ENCODE assay signal across 8 mouse cellular contexts in genomic region chr6:67158765-67159164, GRCm38 (mm10).
DNase-seq lines count a peak whose midpoint lies in the region; ATAC-seq and TF ChIP-seq lines count a peak whose summit lies in the region.

No protein-coding gene starts in this region.

- H3K9me3 ChIP-seq in ES-Bruce4 (replicated peaks; ENCODE audit: control insufficient read depth, insufficient read depth, low read length, poor library complexity, severe bottlenecking), result no peaks in the 10 kb centered on the region
- H3K9me3 ChIP-seq in forebrain, embryonic 14.5 days (replicated peaks; ENCODE audit: control insufficient read depth, low read length), result no peaks in the 10 kb centered on the region
- H3K9me3 ChIP-seq in liver, postnatal 0 days (ENCODE audit: low read length), result no peaks in the 10 kb centered on the region
- no peaks in the 10 kb centered on the region for H3K9me3 ChIP-seq in neural tube, embryonic 14.5 days (ENCODE audit: control insufficient read depth, low read length)

- intact Hi-C loops in heart, postnatal 10 days (cut with DNase I), result loop anchor here (1.0 to 10.0 kb wide), 6 partner anchors 18 to 624 kb away; partner anchors contain the start of genes Gng12 and Mad2l1

- no peak overlapping the region for H3K27ac ChIP-seq in ES-Bruce4 (ENCODE audit: insufficient read depth, low read length)
- no peak overlapping the region for H3K27ac ChIP-seq in forebrain, embryonic 14.5 days (ENCODE audit: low read depth, low read length)
- peak overlapping the region; percentile 94 for H3K27ac ChIP-seq in liver, postnatal 0 days (ENCODE audit: low read depth)
- no peak overlapping the region for H3K27ac ChIP-seq in neural tube, embryonic 14.5 days (ENCODE audit: low read depth, low read length)
- no peak overlapping the region for H3K27ac ChIP-seq in testis, adult 2 months (ENCODE audit: control insufficient read depth, insufficient read depth, low read depth, low read length)

- TF ChIP-seq POLR2A in ES-Bruce4 (IDR thresholded peaks at IDR 0.05; ENCODE audit: insufficient read depth, low read length), result no peak
- no peak for TF ChIP-seq POLR2A in testis, adult 2 months (IDR thresholded peaks at IDR 0.05; ENCODE audit: control insufficient read depth, low read depth, low read length)

- no peaks in the 10 kb centered on the region for H3K27me3 ChIP-seq in ES-Bruce4 (ENCODE audit: control insufficient read depth, insufficient read depth, low read length, poor library complexity, severe bottlenecking)
- H3K27me3 ChIP-seq in forebrain, embryonic 14.5 days (replicated peaks; ENCODE audit: control insufficient read depth, insufficient read depth, low read length), result no peaks in the 10 kb centered on the region
- H3K27me3 ChIP-seq in liver, postnatal 0 days (ENCODE audit: insufficient read depth, low read length), result no peaks in the 10 kb centered on the region
- H3K27me3 ChIP-seq in neural tube, embryonic 14.5 days (ENCODE audit: control insufficient read depth, insufficient read depth, low read length), result no peaks in the 10 kb centered on the region
- no peaks in the 10 kb centered on the region for H3K27me3 ChIP-seq in testis, adult 2 months (ENCODE audit: control insufficient read depth, insufficient read depth, low read length)

- no peak overlapping the region for H3K9ac ChIP-seq in ES-Bruce4 (ENCODE audit: low read depth, poor library complexity, severe bottlenecking)
- no peak overlapping the region for H3K9ac ChIP-seq in forebrain, embryonic 14.5 days (ENCODE audit: low read length)
- no peak overlapping the region for H3K9ac ChIP-seq in liver, postnatal 0 days (replicated peaks)
- no peak overlapping the region for H3K9ac ChIP-seq in neural tube, embryonic 14.5 days (replicated peaks; ENCODE audit: low read depth, low read length)

- TF ChIP-seq EP300 in ES-Bruce4 (IDR thresholded peaks at IDR 0.05; ENCODE audit: insufficient read depth, low read depth, low read length), result no peak
- peak; percentile 51; the same call in 1 of the 2 replicates for TF ChIP-seq EP300 in liver, postnatal 0 days (IDR thresholded peaks at IDR 0.05; ENCODE audit: low read depth)

- 0 out of 2 replicates have a peak overlapping the region, but pooled peaks have one; percentile 21 for H3K4me2 ChIP-seq in forebrain, embryonic 14.5 days (ENCODE audit: low read length)
- H3K4me2 ChIP-seq in liver, postnatal 0 days (ENCODE audit: low read depth, low read length), result peak overlapping the region; percentile 34
- no peak overlapping the region; the same call in 1 of the 2 replicates for H3K4me2 ChIP-seq in neural tube, embryonic 14.5 days (ENCODE audit: low read depth, low read length)

- TF ChIP-seq CTCF in ES-Bruce4 (IDR thresholded peaks at IDR 0.05; ENCODE audit: low read depth, low read length), result peak; percentile 67
- peak; percentile 96 for TF ChIP-seq CTCF in liver, postnatal 0 days (IDR thresholded peaks at IDR 0.05; ENCODE audit: low read depth)
- TF ChIP-seq CTCF in testis, adult 2 months (IDR thresholded peaks at IDR 0.05; ENCODE audit: control insufficient read depth, insufficient read depth, insufficient replicate concordance, low read depth, low read length), result peak; percentile 33; the same call in 1 of the 2 replicates

- H3K4me1 ChIP-seq in ES-Bruce4 (ENCODE audit: control insufficient read depth, insufficient read depth, low read length), result peaks cover 3% of the 10 kb centered on the region
- H3K4me1 ChIP-seq in forebrain, embryonic 14.5 days (ENCODE audit: control insufficient read depth, insufficient read depth, low read length), result no peaks in the 10 kb centered on the region
- H3K4me1 ChIP-seq in liver, postnatal 0 days (ENCODE audit: insufficient read depth), result peaks cover 29% of the 10 kb centered on the region
- no peaks in the 10 kb centered on the region for H3K4me1 ChIP-seq in neural tube, embryonic 14.5 days (ENCODE audit: control insufficient read depth, insufficient read depth, low read length)
- H3K4me1 ChIP-seq in testis, adult 2 months (ENCODE audit: control insufficient read depth, insufficient read depth, low read length), result no peaks in the 10 kb centered on the region

- DNase-seq in cerebellum, adult 11 months, result peak; percentile 73
- DNase-seq in forebrain, embryonic 14.5 days (ENCODE audit: low spot score), result peak; percentile 95
- DNase-seq in heart, postnatal 10 days, result peak; percentile 91 to 96
- peak; percentile 91 to 93 for DNase-seq in kidney, postnatal 4 days
- peak; percentile 94 for DNase-seq in liver, postnatal 0 days

- peak; percentile 89 for ATAC-seq in forebrain, embryonic 14.5 days
- peak; percentile 76 for ATAC-seq in liver, postnatal 0 days
- ATAC-seq in neural tube, embryonic 14.5 days (ENCODE audit: low read depth), result peak; percentile 93

- H3K4me3 ChIP-seq in ES-Bruce4 (ENCODE audit: low read depth, low read length), result no peak overlapping the region
- no peak overlapping the region for H3K4me3 ChIP-seq in forebrain, embryonic 14.5 days (ENCODE audit: low read depth, low read length)
- H3K4me3 ChIP-seq in liver, postnatal 0 days (ENCODE audit: low read depth, low read length), result no peak overlapping the region
- no peak overlapping the region for H3K4me3 ChIP-seq in neural tube, embryonic 14.5 days (ENCODE audit: low read depth, low read length)
- H3K4me3 ChIP-seq in testis, adult 2 months (ENCODE audit: control insufficient read depth, low read depth, low read length), result no peak overlapping the region

- no peaks in the 10 kb centered on the region for H3K36me3 ChIP-seq in ES-Bruce4 (ENCODE audit: control insufficient read depth, insufficient read depth, low read length, poor library complexity, severe bottlenecking)
- no peaks in the 10 kb centered on the region for H3K36me3 ChIP-seq in forebrain, embryonic 14.5 days (ENCODE audit: control insufficient read depth, insufficient read depth, low read length)
- H3K36me3 ChIP-seq in liver, postnatal 0 days (replicated peaks; ENCODE audit: insufficient read depth, low read length), result no peaks in the 10 kb centered on the region
- H3K36me3 ChIP-seq in neural tube, embryonic 14.5 days (ENCODE audit: control insufficient read depth, insufficient read depth, low read length), result no peaks in the 10 kb centered on the region
- no peaks in the 10 kb centered on the region for H3K36me3 ChIP-seq in testis, adult 2 months (ENCODE audit: control insufficient read depth, insufficient read depth, low read length)

- 2% methylated on average over 10 of the region's 10 CpGs for WGBS in forebrain, embryonic 14.5 days
- WGBS in liver, postnatal 0 days (ENCODE audit: insufficient replicate concordance), result under 1% methylated on average over 10 of the region's 10 CpGs
- 5% methylated on average over 10 of the region's 10 CpGs for WGBS in neural tube, embryonic 14.5 days

Comparison
In these comparisons a context has a peak if more than half of its experiments do, and no peak if none do; other contexts are left out.
1. CTCF ChIP-seq: peak in every context shown above with its lines; median percentile 96 in liver, postnatal 0 days; 67 in ES-Bruce4; 33 in testis, adult 2 months.